In the genomic region with DNA sequence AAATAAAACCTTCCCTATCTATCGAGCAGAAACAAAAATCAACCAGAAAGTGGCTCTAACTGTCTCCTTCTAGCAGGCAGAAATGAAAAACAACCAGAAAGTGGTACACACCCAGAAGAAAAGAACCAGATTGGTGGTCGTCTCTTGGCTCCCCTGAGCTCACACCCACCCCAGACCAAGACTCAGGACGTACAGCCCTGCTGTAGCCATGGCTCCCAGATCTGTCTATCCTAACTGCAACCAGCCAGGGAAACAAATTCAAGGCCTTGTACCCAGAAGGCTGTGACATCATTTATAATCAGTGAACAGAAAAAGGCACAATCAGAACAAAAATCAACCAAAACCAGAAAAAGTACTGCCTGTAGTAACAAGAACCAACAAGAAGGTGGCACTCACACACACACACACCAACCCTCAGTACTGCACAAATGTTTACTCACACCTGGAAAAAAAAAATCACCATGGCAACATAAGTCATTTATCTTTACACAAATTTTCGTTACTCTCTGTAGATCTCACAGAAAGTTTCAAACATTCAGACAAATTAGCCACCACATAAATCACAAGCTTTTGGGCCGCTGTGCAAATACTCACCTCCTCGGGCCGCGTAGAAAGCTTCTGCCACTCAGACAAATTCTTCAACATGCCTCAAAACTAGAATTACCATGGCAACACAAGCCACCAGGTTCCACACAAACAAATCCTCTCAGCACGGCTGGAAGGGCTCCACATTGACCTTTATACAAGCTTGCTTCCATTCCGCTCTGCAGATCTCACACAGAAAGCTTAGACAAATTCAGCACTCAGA, we compare ENCODE assay signal across 8 mouse cellular contexts.
DNase-seq lines count a peak whose midpoint lies in the region; ATAC-seq and TF ChIP-seq lines count a peak whose summit lies in the region.

No protein-coding gene starts in this region.

- no peak overlapping the region for H3K9ac ChIP-seq in intestine, embryonic 15.5 days
- H3K9ac ChIP-seq in midbrain, postnatal 0 days (replicated peaks; ENCODE audit: low read length, poor library complexity, severe bottlenecking), result no peak overlapping the region

- WGBS in intestine, embryonic 15.5 days, result 27% methylated on average over 10 of the region's 10 CpGs
- 14% methylated on average over 10 of the region's 10 CpGs for WGBS in midbrain, postnatal 0 days

- H3K27ac ChIP-seq in intestine, embryonic 15.5 days, result no peak overlapping the region
- H3K27ac ChIP-seq in midbrain, postnatal 0 days (ENCODE audit: low read depth, low read length), result peak overlapping the region; percentile 51; the same call in 1 of the 2 replicates

- intact Hi-C loops in heart, postnatal 14 days (cut with DNase I), result no loop called here

- DNase-seq in adrenal gland, postnatal 10 days, result peak; percentile 16
- no peak for DNase-seq in adrenal gland, postnatal 4 days (ENCODE audit: low spot score in 2 of 2)
- DNase-seq in 3T3-L1 (ENCODE audit: low read depth, low spot score), result peak; percentile 42
- DNase-seq in embryo, embryonic 9.5 days (ENCODE audit: extremely low spot score), result peak; percentile 26
- DNase-seq in midbrain, postnatal 0 days (ENCODE audit: low spot score), result peak; percentile 78
- no peak for DNase-seq in spleen, adult 18-20 months
- no peak for DNase-seq in heart, postnatal 14 days

- no peak overlapping the region for H3K4me3 ChIP-seq in intestine, embryonic 15.5 days (replicated peaks)
- no peak overlapping the region for H3K4me3 ChIP-seq in midbrain, postnatal 0 days (ENCODE audit: low read depth, low read length)

- TF ChIP-seq CTCF in midbrain, postnatal 0 days (IDR thresholded peaks at IDR 0.05), result peak; percentile 77

- no peaks in the 10 kb centered on the region for H3K9me3 ChIP-seq in intestine, embryonic 15.5 days
- H3K9me3 ChIP-seq in midbrain, postnatal 0 days (ENCODE audit: low read length), result no peaks in the 10 kb centered on the region

- no peak overlapping the region for H3K4me2 ChIP-seq in intestine, embryonic 15.5 days (replicated peaks)
- H3K4me2 ChIP-seq in midbrain, postnatal 0 days (ENCODE audit: low read depth, low read length, poor library complexity, severe bottlenecking), result peak overlapping the region; percentile 20; the same call in 1 of the 2 replicates

- ATAC-seq in intestine, embryonic 15.5 days, result peak; percentile 56
- peak; percentile 76 for ATAC-seq in midbrain, postnatal 0 days (ENCODE audit: low FRiP score)

- H3K4me1 ChIP-seq in intestine, embryonic 15.5 days (replicated peaks), result 0 out of 2 replicates have a peak, but pooled peaks cover 3% of the 10 kb centered on the region
- no peaks in the 10 kb centered on the region for H3K4me1 ChIP-seq in midbrain, postnatal 0 days (ENCODE audit: insufficient read depth, low read length)

- no peaks in the 10 kb centered on the region for H3K27me3 ChIP-seq in intestine, embryonic 15.5 days (replicated peaks)
- H3K27me3 ChIP-seq in midbrain, postnatal 0 days (ENCODE audit: insufficient read depth, low read length), result no peaks in the 10 kb centered on the region

- H3K36me3 ChIP-seq in intestine, embryonic 15.5 days, result no peaks in the 10 kb centered on the region
- H3K36me3 ChIP-seq in midbrain, postnatal 0 days (ENCODE audit: insufficient read depth, low read length), result no peaks in the 10 kb centered on the region

Comparison
In these comparisons a context has a peak if more than half of its experiments do, and no peak if none do; other contexts are left out.
1. DNase-seq: peak in adrenal gland, postnatal 10 days (single experiment), 3T3-L1 (single experiment), embryo, embryonic 9.5 days (single experiment) and midbrain, postnatal 0 days (single experiment); none in adrenal gland, postnatal 4 days (0 of 2), spleen, adult 18-20 months (0 of 2) and heart, postnatal 14 days (0 of 2).